Mouse (Mus musculus) thymus, adult 2 months (tissue): Measurements from ENCODE around the gene Akt3. TPM values are rescaled to one million over a fixed set of nuclear protein-coding genes. Genes with fewer than 3 reads are reported as not detected.
A peak's percentile ranks its signal among the peaks of the same experiment; 100 is the strongest.

Experiments
- DNase-seq: peaks from one replicate; pipeline ENCODE4 v3.0.0; 2021
- H3K27ac ChIP-seq: fragments of 200-500 bp; 2 replicates; pipeline ENCODE4 v1.5.1; 2012; ENCODE audit warnings: low read length, control low read depth; ENCODE audit not compliant: control insufficient read depth, insufficient read depth
- H3K27me3 ChIP-seq: fragments of 200-500 bp; 2 replicates; pipeline ENCODE4 v1.6.1; 2012; ENCODE audit warnings: mild to moderate bottlenecking, low read length, moderate library complexity, mixed read lengths; ENCODE audit not compliant: control insufficient read depth, insufficient read depth
- H3K36me3 ChIP-seq: fragments of 200-500 bp; 2 replicates; pipeline ENCODE4 v1.6.1; 2012; ENCODE audit warnings: mild to moderate bottlenecking, low read length, moderate library complexity; ENCODE audit not compliant: control insufficient read depth, insufficient read depth
- H3K4me1 ChIP-seq: fragments of 200-500 bp; replicated peaks from 2 replicates; pipeline ENCODE4 v1.6.1; 2012; ENCODE audit warnings: low read length; ENCODE audit not compliant: control insufficient read depth, insufficient read depth
- H3K4me3 ChIP-seq: fragments of 200-500 bp; 2 replicates; pipeline ENCODE4 v1.5.1; 2012; ENCODE audit warnings: mild to moderate bottlenecking, low read length, control low read depth, moderate library complexity; ENCODE audit not compliant: control insufficient read depth, insufficient read depth
- CTCF ChIP-seq: fragments of 200-500 bp; IDR thresholded peaks from 2 replicates; pipeline ENCODE4 v1.5.1; 2012; ENCODE audit warnings: mild to moderate bottlenecking, control low read depth, low read length, moderate library complexity, borderline replicate concordance; ENCODE audit not compliant: control insufficient read depth, poor library complexity, insufficient read depth; ENCODE audit errors: extremely low read depth
- POLR2A ChIP-seq: fragments of 200-500 bp; IDR thresholded peaks from 2 replicates; pipeline ENCODE4 v1.6.1; 2012; ENCODE audit warnings: mild to moderate bottlenecking, low read length, control low read depth, moderate library complexity; ENCODE audit not compliant: control insufficient read depth, poor library complexity, insufficient read depth; ENCODE audit errors: extremely low read depth
- WGBS: fragments of 180-500 bp; shearing (Covaris S2); methylation state at CpG from one replicate; pipeline ENCODE4 v1.1.7; 2018; 5-methylcytosine and 5-hydroxymethylcytosine counted together
- polyA plus RNA-seq: library from polyadenylated mRNA; depleted of rRNA; stranded (reverse); fragments of >200 nt; gene quantifications from 2 replicates; pipeline ENCODE4 v1.2.3, GENCODE M21; 2012; rRNA removed

Gene Akt3
- polyA plus RNA-seq = 6.6 and 7.4 TPM in 2 replicates

DNA sequence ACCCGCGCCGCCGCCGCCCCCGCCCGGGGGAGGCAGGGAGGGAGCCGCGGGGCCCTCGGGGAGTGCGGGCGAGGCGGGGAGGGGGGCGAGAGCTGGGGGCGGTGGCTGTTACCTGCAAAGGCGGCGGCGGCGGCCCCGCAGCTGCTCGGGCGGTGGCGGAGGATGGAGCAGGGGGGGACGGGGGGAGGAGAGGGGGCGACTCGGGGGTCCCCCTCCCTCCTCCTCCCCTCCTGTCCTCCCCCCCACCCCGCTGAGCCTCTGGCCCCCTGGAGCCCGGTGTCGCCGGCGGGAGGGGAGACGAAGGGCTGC, at the start of gene Akt3:
TSS of gene Akt3 (minus strand) at position 170 of the 309 bp plus-strand sequence.
- Histone ChIP-seq H3K4me3 (peak within 1 kb of the TSS; percentile 55), H3K27ac (no peak within 1 kb of the TSS), H3K27me3 (no peaks in the 10 kb centered on the region), H3K36me3 (no peaks in the 10 kb centered on the region), H3K4me1 (peaks cover 4% of the 10 kb centered on the region)
- TF ChIP-seq CTCF = no peak
- TF ChIP-seq POLR2A = no peak
- DNase-seq = no peak
- WGBS = 0% methylated on average over 2 of the region's 32 CpGs

DNA sequence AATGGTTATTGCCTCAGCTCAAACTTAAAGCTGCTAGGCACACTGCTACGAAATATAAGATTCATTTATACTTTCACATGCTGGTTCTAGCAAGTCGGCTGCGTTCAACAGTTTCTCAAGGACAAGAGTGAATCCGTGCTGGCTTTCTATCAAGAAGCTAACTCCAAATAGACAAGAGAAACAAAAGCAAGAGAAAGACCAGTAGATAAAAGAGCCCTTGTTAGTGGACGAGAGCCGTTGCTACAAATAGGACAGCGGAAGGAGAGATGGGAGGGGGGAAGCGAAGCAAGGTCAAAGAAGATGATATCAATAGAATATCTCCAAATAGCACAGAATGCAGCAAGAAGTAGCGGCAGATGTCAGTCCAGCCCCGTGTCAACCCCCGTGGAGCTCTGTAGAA, 49.5 kb upstream of the Akt3 start:
- TF ChIP-seq CTCF = no peak
- TF ChIP-seq POLR2A = no peak
- Histone ChIP-seq H3K27ac (no peak overlapping the region), H3K36me3 (no peaks in the 10 kb centered on the region), H3K4me1 (no peaks in the 10 kb centered on the region), H3K4me3 (no peak overlapping the region), H3K27me3 (no peaks in the 10 kb centered on the region)
- 92% methylated on average over 11 of the region's 11 CpGs for WGBS
- no peak for DNase-seq

DNA sequence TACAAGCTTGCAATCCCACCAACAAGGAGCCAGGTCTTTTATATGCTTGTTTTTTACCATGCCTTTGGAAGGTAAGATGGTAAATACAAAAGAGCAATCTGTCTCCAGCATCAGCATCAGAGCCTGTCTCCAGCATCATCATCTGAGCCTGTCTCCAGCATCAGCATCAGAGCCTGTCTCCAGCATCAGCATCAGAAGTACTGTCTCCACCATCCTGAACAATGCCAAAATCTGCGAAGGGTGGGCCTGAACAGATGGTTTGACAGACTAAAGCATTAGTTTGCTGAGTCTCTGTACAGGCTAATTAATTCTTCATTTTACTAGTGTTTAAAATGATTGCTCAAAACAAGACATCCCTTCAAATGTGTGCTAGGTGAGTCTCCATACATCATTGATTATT, 40.2 kb upstream of the Akt3 start:
- Histone ChIP-seq H3K36me3 (no peaks in the 10 kb centered on the region), H3K4me1 (no peaks in the 10 kb centered on the region), H3K27ac (no peak overlapping the region), H3K27me3 (no peaks in the 10 kb centered on the region), H3K4me3 (no peak overlapping the region)
- 92% methylated on average over 1 of the region's 1 CpGs for WGBS
- TF ChIP-seq POLR2A (no peak), CTCF (no peak)
- no peak for DNase-seq

DNA sequence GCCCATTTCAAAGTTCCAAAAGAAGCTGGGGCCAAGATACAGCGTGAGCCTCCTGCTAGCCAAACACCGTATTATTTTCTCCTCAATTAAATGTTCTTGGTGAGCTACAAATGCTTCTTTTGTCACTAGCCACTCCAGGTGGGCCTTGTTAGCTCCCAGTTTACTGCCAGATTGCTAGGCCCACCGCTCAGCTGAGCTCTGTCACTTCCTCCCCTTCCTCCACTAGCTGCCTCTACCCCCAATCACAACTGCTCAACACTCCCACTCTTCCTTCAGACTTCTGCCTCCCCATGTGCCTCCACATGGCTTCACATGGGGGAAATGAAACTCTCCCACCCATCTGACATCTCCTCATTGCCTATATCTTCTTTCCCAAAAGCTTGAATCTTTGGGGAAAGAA, 28.8 kb upstream of the Akt3 start:
- no peaks in the 10 kb centered on the region for H3K36me3 ChIP-seq
- no peak overlapping the region for H3K4me3 ChIP-seq
- TF ChIP-seq CTCF = no peak
- TF ChIP-seq POLR2A = no peak
- H3K4me1 ChIP-seq = no peaks in the 10 kb centered on the region
- WGBS = 78% methylated on average over 3 of the region's 3 CpGs
- H3K27ac ChIP-seq = no peak overlapping the region
- DNase-seq = no peak
- H3K27me3 ChIP-seq = no peaks in the 10 kb centered on the region

DNA sequence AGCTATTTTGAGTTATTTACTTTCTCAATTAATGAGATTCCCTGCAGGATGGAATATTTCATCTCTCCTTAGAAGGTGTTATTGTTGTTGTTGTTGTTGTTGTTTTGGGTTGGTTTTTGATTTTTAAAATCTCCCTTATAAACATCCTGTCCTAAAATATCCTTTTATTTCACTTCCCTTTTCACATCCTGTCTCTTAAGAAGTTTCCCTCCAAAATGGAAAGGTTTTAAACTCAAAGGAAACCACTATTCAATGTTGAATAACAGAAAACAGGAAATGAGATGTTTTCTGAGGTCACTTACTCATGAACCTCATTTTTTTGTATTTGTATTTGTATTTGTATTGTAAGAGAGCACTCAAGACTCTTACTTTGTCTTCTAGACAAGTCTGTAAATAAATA, 23.9 kb upstream of the Akt3 start:
- Histone ChIP-seq H3K4me3 (no peak overlapping the region), H3K27me3 (no peaks in the 10 kb centered on the region), H3K36me3 (no peaks in the 10 kb centered on the region), H3K27ac (no peak overlapping the region), H3K4me1 (no peaks in the 10 kb centered on the region)
- no peak for DNase-seq
- TF ChIP-seq POLR2A (no peak), CTCF (no peak)

DNA sequence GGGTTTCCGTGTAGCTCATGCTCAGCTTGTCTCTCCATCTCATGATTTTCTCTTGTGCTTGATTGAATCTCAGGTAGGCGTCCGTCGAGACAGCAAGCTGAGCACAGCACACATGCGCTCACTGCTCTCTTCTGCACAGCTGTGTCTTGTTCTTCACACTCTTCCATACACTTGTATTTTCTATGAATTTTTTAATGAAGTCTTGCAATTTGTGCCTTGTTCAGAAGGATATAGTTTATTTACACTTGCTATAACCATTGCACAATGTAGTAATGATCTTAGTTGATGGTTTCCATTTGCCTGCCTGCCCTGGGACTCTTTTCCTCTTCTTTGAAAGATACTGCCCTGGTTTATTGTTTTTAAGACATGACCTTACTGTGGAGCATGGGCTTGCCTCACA, 19.4 kb upstream of the Akt3 start:
- Histone ChIP-seq H3K27me3 (no peaks in the 10 kb centered on the region), H3K36me3 (no peaks in the 10 kb centered on the region), H3K27ac (no peak overlapping the region), H3K4me1 (no peaks in the 10 kb centered on the region), H3K4me3 (no peak overlapping the region)
- TF ChIP-seq POLR2A (no peak), CTCF (no peak)
- DNase-seq = no peak
- 96% methylated on average over 5 of the region's 5 CpGs for WGBS

DNA sequence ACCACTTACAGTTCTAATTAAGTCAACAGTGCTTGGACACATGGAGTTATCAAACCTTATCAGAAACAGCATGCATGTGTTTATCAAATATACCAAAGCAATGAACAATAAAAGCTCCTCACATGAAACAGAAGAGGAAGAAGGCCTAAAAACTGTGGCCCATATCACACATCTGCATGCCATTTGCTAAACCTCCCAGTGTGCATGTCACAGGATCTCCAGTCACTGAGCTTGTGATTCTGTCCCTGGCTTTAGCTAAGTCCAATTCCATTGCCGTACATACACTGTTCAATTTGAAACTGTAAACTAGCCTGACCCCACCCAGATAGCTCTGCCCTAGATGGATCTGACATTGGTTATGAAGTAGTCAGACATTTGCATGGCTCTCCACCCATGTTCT, 9.6 kb upstream of the Akt3 start:
- Histone ChIP-seq H3K4me3 (no peak overlapping the region), H3K27me3 (no peaks in the 10 kb centered on the region), H3K4me1 (no peaks in the 10 kb centered on the region), H3K36me3 (no peaks in the 10 kb centered on the region), H3K27ac (no peak overlapping the region)
- WGBS = 97% methylated on average over 1 of the region's 1 CpGs
- TF ChIP-seq POLR2A = no peak
- TF ChIP-seq CTCF = no peak
- no peak for DNase-seq

DNA sequence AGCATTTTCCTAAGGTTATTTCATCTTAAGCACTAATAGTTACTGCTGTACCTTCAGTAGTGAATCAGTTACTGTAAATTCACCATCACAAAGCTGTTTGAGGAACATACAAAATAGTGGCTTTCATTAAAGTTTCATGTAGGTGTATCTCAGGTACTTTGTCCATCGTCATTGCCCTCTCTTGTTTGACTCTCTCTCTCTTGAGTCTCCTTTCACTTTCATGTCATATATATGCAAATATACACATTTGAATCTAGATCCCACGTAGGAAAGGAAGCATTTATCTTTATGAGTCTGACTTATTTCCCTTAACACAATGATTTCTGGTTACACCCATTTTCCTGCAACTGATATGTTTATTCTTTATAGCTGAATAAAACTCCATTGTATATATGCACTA, 4.9 kb upstream of the Akt3 start:
- Histone ChIP-seq H3K27me3 (no peaks in the 10 kb centered on the region), H3K36me3 (no peaks in the 10 kb centered on the region), H3K4me3 (no peak overlapping the region), H3K27ac (no peak overlapping the region), H3K4me1 (peaks cover 4% of the 10 kb centered on the region)
- no peak for TF ChIP-seq POLR2A
- TF ChIP-seq CTCF = no peak
- DNase-seq = no peak
- 80% methylated on average over 2 of the region's 2 CpGs for WGBS
